Mouse (Mus musculus) erythroblast, embryonic 14.5 days (primary cell): ENCODE results near the gene Eme1.

Experiments used
- GATA1 ChIP-seq: IDR thresholded peaks from 2 replicates; pipeline ENCODE4 v1.6.1; 2012; ENCODE audit warnings: low read length, inconsistent platforms, mixed read lengths
- TAL1 ChIP-seq: IDR thresholded peaks from 3 replicates; pipeline ENCODE4 v1.6.1; 2012; ENCODE audit warnings: low read length, inconsistent platforms, mixed read lengths

DNA sequence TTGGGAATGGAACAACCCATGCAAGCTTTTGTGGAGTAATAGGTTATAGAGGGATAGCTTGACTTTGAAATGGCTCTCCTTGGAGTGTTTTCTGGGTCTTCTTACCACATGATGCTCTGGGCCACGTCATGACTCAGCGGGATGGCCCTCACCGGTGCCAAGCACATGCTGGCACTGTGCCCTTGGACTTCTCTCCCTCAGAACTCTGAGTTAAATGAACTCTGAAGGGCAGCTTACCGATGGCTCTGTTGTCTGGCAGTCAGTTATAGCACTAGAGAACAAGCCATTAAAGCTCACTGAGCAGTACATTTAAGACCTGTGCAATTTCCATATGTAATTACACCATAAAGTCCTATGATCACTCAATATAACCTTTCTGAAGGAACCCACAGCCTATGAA, 56.4 kb downstream of the Eme1 start:
- TF ChIP-seq GATA1 (no peak), TAL1 (no peak)
